8 mouse cellular contexts compared by ENCODE assay signal in the genomic region with DNA sequence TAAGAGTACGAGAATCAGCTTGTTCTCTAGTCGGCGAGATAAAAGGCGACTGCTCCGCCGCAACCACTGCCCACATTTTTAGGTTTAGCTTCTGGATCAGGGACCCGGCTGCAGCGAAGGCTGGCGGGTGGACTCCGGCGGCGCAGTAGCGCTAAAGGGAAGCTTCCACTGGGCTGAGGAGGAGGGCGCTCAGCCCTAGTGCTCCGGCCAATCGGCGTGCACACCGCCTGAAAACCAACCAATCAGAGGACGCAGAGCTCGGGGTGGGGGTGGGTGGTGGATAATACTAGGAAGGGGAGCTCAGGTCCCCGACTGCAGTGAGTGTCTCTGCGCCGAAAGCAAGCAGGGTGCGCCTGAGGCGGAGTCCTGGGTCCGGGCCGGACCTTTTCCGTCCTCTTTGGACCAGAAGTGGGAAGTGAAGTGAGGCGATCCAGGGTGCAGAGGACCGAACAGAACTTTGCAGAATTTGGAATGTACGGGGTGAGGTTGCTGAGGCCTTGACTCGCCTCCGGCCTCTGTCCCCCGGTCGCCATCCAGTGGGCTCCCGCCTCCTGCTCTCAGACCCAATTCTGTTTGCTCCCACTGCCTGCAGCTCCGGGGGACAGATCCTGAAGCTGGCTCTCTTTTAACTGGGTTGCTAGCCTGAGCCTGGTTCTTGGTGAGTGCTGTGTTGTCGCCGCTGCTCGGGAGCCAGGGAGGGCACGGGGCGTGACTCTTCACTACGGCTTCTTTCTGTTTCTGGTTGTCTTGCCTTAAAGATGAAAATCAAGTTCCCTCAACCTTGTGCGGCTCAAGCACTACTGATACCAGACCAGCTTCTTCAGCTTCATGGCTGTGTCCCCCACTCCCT. TPM values are rescaled to one million over a fixed set of nuclear protein-coding genes. Genes with fewer than 3 reads are reported as not detected.
DNase-seq lines count a peak whose midpoint lies in the region; ATAC-seq and TF ChIP-seq lines count a peak whose summit lies in the region.

A gene (plus strand): TSS at position 311 of the 850 bp plus-strand sequence.

- DNase-seq in adrenal gland, postnatal 14 days = peak; percentile 83
- peak; percentile 61 to 83 for DNase-seq in gastrocnemius, postnatal 4 days (ENCODE audit: low spot score in 2 of 2)
- peak; percentile 53 for DNase-seq in induced T-regulatory cell, adult 2 months (ENCODE audit: low read depth)
- peak; percentile 85 for DNase-seq in limb, embryonic 11.5 days (ENCODE audit: low spot score)
- DNase-seq in midbrain, embryonic 10.5 days (ENCODE audit: low spot score) = peak; percentile 90
- DNase-seq in spleen, postnatal 36 days (ENCODE audit: low spot score in 2 of 2) = peak; percentile 18 to 19
- DNase-seq in MN1 (ENCODE audit: low spot score) = no peak

- peak within 1 kb of the TSS; percentile 71 for H3K4me2 ChIP-seq in limb, embryonic 11.5 days (ENCODE audit: low read depth, severe bottlenecking)

- no peaks in the 10 kb centered on the region for H3K36me3 ChIP-seq in limb, embryonic 11.5 days (ENCODE audit: control insufficient read depth, insufficient read depth, low read length)
- no peaks in the 10 kb centered on the region for H3K36me3 ChIP-seq in midbrain, embryonic 10.5 days

- H3K4me1 ChIP-seq in cortical plate, adult 2 months (ENCODE audit: control insufficient read depth, insufficient read depth, low read length) = no peaks in the 10 kb centered on the region
- H3K4me1 ChIP-seq in limb, embryonic 11.5 days (ENCODE audit: control insufficient read depth, insufficient read depth, low read length) = peaks cover 7% of the 10 kb centered on the region; the same call in 1 of the 2 replicates
- H3K4me1 ChIP-seq in midbrain, embryonic 10.5 days = peaks cover 42% of the 10 kb centered on the region

- under 1% methylated on average over 44 of the region's 44 CpGs for WGBS in limb, embryonic 11.5 days
- under 1% methylated on average over 44 of the region's 44 CpGs for WGBS in midbrain, embryonic 10.5 days

- H3K4me3 ChIP-seq in cortical plate, adult 2 months (ENCODE audit: insufficient read depth, low read length) = peak within 1 kb of the TSS; percentile 24; the same call in 1 of the 2 replicates
- peak within 1 kb of the TSS; percentile 39 for H3K4me3 ChIP-seq in limb, embryonic 11.5 days (ENCODE audit: low read depth, low read length)
- peak within 1 kb of the TSS; percentile 60 for H3K4me3 ChIP-seq in midbrain, embryonic 10.5 days

- TF ChIP-seq POLR2A in cortical plate, adult 2 months (IDR thresholded peaks at IDR 0.05; ENCODE audit: extremely low read depth, insufficient read depth, low read length) = no peak

- peaks cover 91% of the 10 kb centered on the region for H3K27me3 ChIP-seq in limb, embryonic 11.5 days (ENCODE audit: control insufficient read depth, insufficient read depth, low read length)
- H3K27me3 ChIP-seq in midbrain, embryonic 10.5 days (ENCODE audit: low read depth, poor library complexity, severe bottlenecking) = peaks cover 100% of the 10 kb centered on the region

- peak within 1 kb of the TSS; percentile 43; the same call in 1 of the 2 replicates for H3K9ac ChIP-seq in limb, embryonic 11.5 days (ENCODE audit: low read length)

- H3K9me3 ChIP-seq in limb, embryonic 11.5 days (ENCODE audit: control insufficient read depth, low read length) = no peaks in the 10 kb centered on the region
- no peaks in the 10 kb centered on the region for H3K9me3 ChIP-seq in midbrain, embryonic 10.5 days (replicated peaks)

- no peak within 1 kb of the TSS for H3K27ac ChIP-seq in cortical plate, adult 2 months (ENCODE audit: insufficient read depth, low read length)
- H3K27ac ChIP-seq in limb, embryonic 11.5 days (replicated peaks; ENCODE audit: low read depth, low read length) = no peak within 1 kb of the TSS
- no peak within 1 kb of the TSS for H3K27ac ChIP-seq in midbrain, embryonic 10.5 days (replicated peaks)

- peak; percentile 98 for ATAC-seq in limb, embryonic 11.5 days (ENCODE audit: insufficient number of reproducible peaks, low FRiP score, low TSS enrichment, low read depth)

- no peak for TF ChIP-seq CTCF in cortical plate, adult 2 months (IDR thresholded peaks at IDR 0.05; ENCODE audit: extremely low read depth, insufficient read depth, low read length)

RNA-seq across cellular contexts. Expression of the gene that starts here (rescaled TPM):
- total RNA-seq in adrenal gland, postnatal 14 days (2021) = 8.7 and 9.7 TPM in 2 replicates
- 1.4 and 1.5 TPM in 2 replicates for polyA plus RNA-seq in cortical plate, adult 2 months (2012; rRNA removed)
- 10 to 100 TPM; 11.4 to 13.9 TPM for total RNA-seq in gastrocnemius, postnatal 4 days (2021)
- polyA plus RNA-seq in limb, embryonic 11.5 days (2014; fragmentation: Nextera tagmentation; extraction: Ambion mirVana) = 11.1 and 11.5 TPM in 2 replicates
- polyA plus RNA-seq in midbrain, embryonic 10.5 days (2016; fragmentation: Nextera tagmentation; extraction: Ambion mirVana) = 0.05 and 0.16 TPM in 2 replicates

Comparison
In these comparisons a context has a peak if more than half of its experiments do, and no peak if none do; other contexts are left out.
1. Peak in DNase-seq and H3K4me3 ChIP-seq in midbrain, embryonic 10.5 days; RNA of the gene not detected or under 1 TPM.